Mouse (Mus musculus): ENCODE measurements around the gene Agl. TPM values are rescaled to one million over a fixed set of nuclear protein-coding genes. Genes with fewer than 3 reads are reported as not detected.

Agl gene
- polyA plus RNA-seq, 1 experiment from 2014 or later = 15.0 TPM

GRCm38 (mm10) chr3:116701601-116702000, 106.4 kb downstream of the Agl start:
- no peak overlapping the region for H3K9ac ChIP-seq
- no peak overlapping the region for H3K27ac ChIP-seq (replicated peaks)
- WGBS = 97% methylated on average over 4 of the region's 4 CpGs
- H3K36me3 ChIP-seq = 0 out of 2 replicates have a peak, but pooled peaks cover 1% of the 10 kb centered on the region
- H3K9me3 ChIP-seq = no peaks in the 10 kb centered on the region
- H3K4me2 ChIP-seq = no peak overlapping the region
- no peak for ATAC-seq (ENCODE audit: low FRiP score, low read depth)
- no peaks in the 10 kb centered on the region for H3K4me1 ChIP-seq (replicated peaks)
- no peak overlapping the region for H3K4me3 ChIP-seq
- H3K27me3 ChIP-seq = no peaks in the 10 kb centered on the region

- no peak overlapping the region for H3K27ac ChIP-seq (replicated peaks)
- no peaks in the 10 kb centered on the region for H3K4me1 ChIP-seq (replicated peaks)
- no peaks in the 10 kb centered on the region for H3K9me3 ChIP-seq
- H3K4me2 ChIP-seq = no peak overlapping the region
- H3K27me3 ChIP-seq = no peaks in the 10 kb centered on the region
- H3K36me3 ChIP-seq = no peaks in the 10 kb centered on the region
- WGBS = 63% methylated on average over 2 of the region's 2 CpGs
- ATAC-seq (ENCODE audit: low FRiP score, low read depth) = no peak
- no peak overlapping the region for H3K4me3 ChIP-seq
- no peak overlapping the region for H3K9ac ChIP-seq
These were observed 109.2 kb downstream of the Agl start for GRCm38 (mm10) chr3:116698786-116699185.

- Histone ChIP-seq H3K27ac (replicated peaks) (no peak overlapping the region), H3K9ac (no peak overlapping the region), H3K4me2 (no peak overlapping the region), H3K9me3 (no peaks in the 10 kb centered on the region), H3K36me3 (no peaks in the 10 kb centered on the region), H3K4me1 (replicated peaks) (no peaks in the 10 kb centered on the region), H3K27me3 (no peaks in the 10 kb centered on the region), H3K4me3 (no peak overlapping the region)
- ATAC-seq (ENCODE audit: low FRiP score, low read depth) = no peak
- WGBS = 87% methylated on average over 2 of the region's 2 CpGs
These were observed 112.3 kb downstream of the Agl start for GRCm38 (mm10) chr3:116695666-116695985.

- Histone ChIP-seq H3K27ac (replicated peaks) (no peak overlapping the region), H3K4me3 (no peak overlapping the region), H3K27me3 (no peaks in the 10 kb centered on the region), H3K4me2 (no peak overlapping the region), H3K36me3 (no peaks in the 10 kb centered on the region), H3K4me1 (replicated peaks) (no peaks in the 10 kb centered on the region), H3K9me3 (no peaks in the 10 kb centered on the region), H3K9ac (no peak overlapping the region)
- no peak for ATAC-seq (ENCODE audit: low FRiP score, low read depth)
- WGBS = 93% methylated on average over 8 of the region's 8 CpGs
These were observed 112.9 kb downstream of the Agl start for GRCm38 (mm10) chr3:116694955-116695665.

- 95% methylated on average over 3 of the region's 3 CpGs for WGBS
- H3K9me3 ChIP-seq = no peaks in the 10 kb centered on the region
- no peak for ATAC-seq (ENCODE audit: low FRiP score, low read depth)
- no peak overlapping the region for H3K9ac ChIP-seq
- H3K27me3 ChIP-seq = no peaks in the 10 kb centered on the region
- no peak overlapping the region for H3K4me3 ChIP-seq
- H3K36me3 ChIP-seq = no peaks in the 10 kb centered on the region
- no peak overlapping the region for H3K27ac ChIP-seq (replicated peaks)
- H3K4me1 ChIP-seq (replicated peaks) = no peaks in the 10 kb centered on the region
- H3K4me2 ChIP-seq = no peak overlapping the region
These were observed 113.7 kb downstream of the Agl start for GRCm38 (mm10) chr3:116694312-116694711.

Other genes starting within 250 kb of the Agl start
- 0.31 and 0.45 TPM in 2 replicates for gene Lrrc39, start 245.2 kb downstream of the Agl start, polyA plus RNA-seq (2015; fragmentation: Nextera tagmentation; extraction: Ambion mirVana)
- gene Sass6, start 213.2 kb downstream of the Agl start, polyA plus RNA-seq (2015; fragmentation: Nextera tagmentation; extraction: Ambion mirVana) = 13.1 and 13.7 TPM in 2 replicates
- gene Trmt13, start 193.6 kb downstream of the Agl start, polyA plus RNA-seq (2015; fragmentation: Nextera tagmentation; extraction: Ambion mirVana) = 24.3 and 25.1 TPM in 2 replicates
- gene Mfsd14a, start 145.5 kb downstream of the Agl start, polyA plus RNA-seq (2015; fragmentation: Nextera tagmentation; extraction: Ambion mirVana) = 60.6 and 65.4 TPM in 2 replicates
- not detected in 2 replicates for gene Gm43191, start 126.9 kb downstream of the Agl start, polyA plus RNA-seq (2015; fragmentation: Nextera tagmentation; extraction: Ambion mirVana)
- gene Slc35a3, start 95.3 kb downstream of the Agl start, polyA plus RNA-seq (2015; fragmentation: Nextera tagmentation; extraction: Ambion mirVana) = 8.0 and 8.7 TPM in 2 replicates
- gene Frrs1, start 51.3 kb upstream of the Agl start, polyA plus RNA-seq (2015; fragmentation: Nextera tagmentation; extraction: Ambion mirVana) = 5.5 and 6.6 TPM in 2 replicates
- gene 4930455H04Rik, start 160.1 kb upstream of the Agl start, polyA plus RNA-seq (2015; fragmentation: Nextera tagmentation; extraction: Ambion mirVana) = not detected in 2 replicates
- 9.9 and 11.3 TPM in 2 replicates for gene Palmd, start 160.8 kb upstream of the Agl start, polyA plus RNA-seq (2015; fragmentation: Nextera tagmentation; extraction: Ambion mirVana)

Measured in hindbrain, embryonic 15.5 days (tissue).